Mouse (Mus musculus): ENCODE results near the gene Slc25a51. TPM values are rescaled to one million over a fixed set of nuclear protein-coding genes. Genes with fewer than 3 reads are reported as not detected.
"Not testable (repeated sequence)": the region's sequence is repeated elsewhere in the genome, so short reads cannot be mapped to it uniquely, and the experiment has no call there.

Slc25a51 gene
- total RNA-seq, 1 experiment from 2014 or later = 53.3 TPM

GRCm38 (mm10) chr4:45405315-45405714, 3.3 kb downstream of the Slc25a51 start:
- ATAC-seq (ENCODE audit: extremely low read depth, insufficient number of reproducible peaks, low FRiP score, poor library complexity, severe bottlenecking) = no peak

- no peak for ATAC-seq (ENCODE audit: extremely low read depth, insufficient number of reproducible peaks, low FRiP score, poor library complexity, severe bottlenecking)
These were observed 4.5 kb downstream of the Slc25a51 start for GRCm38 (mm10) chr4:45404086-45404485.

- ATAC-seq (ENCODE audit: extremely low read depth, insufficient number of reproducible peaks, low FRiP score, poor library complexity, severe bottlenecking) = no peak
These were observed 5.1 kb downstream of the Slc25a51 start for GRCm38 (mm10) chr4:45403499-45403878.

- no peak for ATAC-seq (ENCODE audit: extremely low read depth, insufficient number of reproducible peaks, low FRiP score, poor library complexity, severe bottlenecking)
These were observed 5.6 kb downstream of the Slc25a51 start for GRCm38 (mm10) chr4:45402878-45403498.

- no peak for ATAC-seq (ENCODE audit: extremely low read depth, insufficient number of reproducible peaks, low FRiP score, poor library complexity, severe bottlenecking)
These were observed 6.3 kb downstream of the Slc25a51 start for GRCm38 (mm10) chr4:45402281-45402680.

GRCm38 (mm10) chr4:45399421-45400210, 8.9 kb downstream of the Slc25a51 start:
- no peak for ATAC-seq (ENCODE audit: extremely low read depth, insufficient number of reproducible peaks, low FRiP score, poor library complexity, severe bottlenecking)

- ATAC-seq (ENCODE audit: extremely low read depth, insufficient number of reproducible peaks, low FRiP score, poor library complexity, severe bottlenecking) = not testable (repeated sequence)
These were observed 10.3 kb downstream of the Slc25a51 start for GRCm38 (mm10) chr4:45398315-45398714.

GRCm38 (mm10) chr4:45396211-45396610, 12.4 kb downstream of the Slc25a51 start:
- ATAC-seq (ENCODE audit: extremely low read depth, insufficient number of reproducible peaks, low FRiP score, poor library complexity, severe bottlenecking) = not testable (repeated sequence)

- ATAC-seq (ENCODE audit: extremely low read depth, insufficient number of reproducible peaks, low FRiP score, poor library complexity, severe bottlenecking) = no peak
These were observed 14.9 kb downstream of the Slc25a51 start for GRCm38 (mm10) chr4:45393658-45394057.

GRCm38 (mm10) chr4:45392994-45393393, 15.6 kb downstream of the Slc25a51 start:
- ATAC-seq (ENCODE audit: extremely low read depth, insufficient number of reproducible peaks, low FRiP score, poor library complexity, severe bottlenecking) = no peak

GRCm38 (mm10) chr4:45392572-45392971, 16.0 kb downstream of the Slc25a51 start:
- no peak for ATAC-seq (ENCODE audit: extremely low read depth, insufficient number of reproducible peaks, low FRiP score, poor library complexity, severe bottlenecking)

- ATAC-seq (ENCODE audit: extremely low read depth, insufficient number of reproducible peaks, low FRiP score, poor library complexity, severe bottlenecking) = no peak
These were observed 16.5 kb downstream of the Slc25a51 start for GRCm38 (mm10) chr4:45392099-45392498.

GRCm38 (mm10) chr4:45387296-45387695, 21.3 kb downstream of the Slc25a51 start:
- not testable (repeated sequence) for ATAC-seq (ENCODE audit: extremely low read depth, insufficient number of reproducible peaks, low FRiP score, poor library complexity, severe bottlenecking)

GRCm38 (mm10) chr4:45382133-45382532, 26.4 kb downstream of the Slc25a51 start:
- not testable (repeated sequence) for ATAC-seq (ENCODE audit: extremely low read depth, insufficient number of reproducible peaks, low FRiP score, poor library complexity, severe bottlenecking)

GRCm38 (mm10) chr4:45380903-45381580, 27.5 kb downstream of the Slc25a51 start:
- ATAC-seq (ENCODE audit: extremely low read depth, insufficient number of reproducible peaks, low FRiP score, poor library complexity, severe bottlenecking) = not testable (repeated sequence)

GRCm38 (mm10) chr4:45376573-45376972, 32.0 kb downstream of the Slc25a51 start:
- ATAC-seq (ENCODE audit: extremely low read depth, insufficient number of reproducible peaks, low FRiP score, poor library complexity, severe bottlenecking) = no peak

GRCm38 (mm10) chr4:45374879-45375278, 33.7 kb downstream of the Slc25a51 start:
- no peak for ATAC-seq (ENCODE audit: extremely low read depth, insufficient number of reproducible peaks, low FRiP score, poor library complexity, severe bottlenecking)

GRCm38 (mm10) chr4:45371261-45371660, 37.3 kb downstream of the Slc25a51 start:
- ATAC-seq (ENCODE audit: extremely low read depth, insufficient number of reproducible peaks, low FRiP score, poor library complexity, severe bottlenecking) = no peak

GRCm38 (mm10) chr4:45356653-45357052, 51.9 kb downstream of the Slc25a51 start:
- no peak for ATAC-seq (ENCODE audit: extremely low read depth, insufficient number of reproducible peaks, low FRiP score, poor library complexity, severe bottlenecking)

Data from neutrophil, adult 5-6 weeks (primary cell).